Mouse (Mus musculus) forebrain, embryonic 12.5 days (tissue): Measurements from ENCODE around the gene Fbxw4. TPM values are rescaled to one million over a fixed set of nuclear protein-coding genes. Genes with fewer than 3 reads are reported as not detected.
"Not testable (repeated sequence)": the region's sequence is repeated elsewhere in the genome, so short reads cannot be mapped to it uniquely, and the experiment has no call there.

Source experiments
- ATAC-seq: fragments of 200-750 bp; cut with Nextera tagmentation; 2 replicates; pipeline ENCODE4 v1.8.0; 2017; ENCODE audit warnings: moderate TSS enrichment; ENCODE audit not compliant: low FRiP score
- H3K27ac ChIP-seq: fragments of 300-500 bp; sonication (generic); 2 replicates; pipeline ENCODE4 v1.5.1; 2016; ENCODE audit warnings: mild to moderate bottlenecking
- H3K27me3 ChIP-seq: fragments of 300-500 bp; sonication (generic); 2 replicates; pipeline ENCODE4 v1.6.1; 2016; ENCODE audit warnings: mild to moderate bottlenecking
- H3K36me3 ChIP-seq: fragments of 300-500 bp; sonication (generic); replicated peaks from 2 replicates; pipeline ENCODE4 v1.6.1; 2016; ENCODE audit warnings: mild to moderate bottlenecking
- H3K4me1 ChIP-seq: fragments of 300-500 bp; sonication (generic); 2 replicates; pipeline ENCODE4 v1.6.1; 2016
- H3K4me2 ChIP-seq: fragments of 300-500 bp; sonication (generic); 2 replicates; pipeline ENCODE4 v1.6.1; 2016; ENCODE audit warnings: mild to moderate bottlenecking, moderate library complexity
- H3K4me3 ChIP-seq: fragments of 300-500 bp; sonication (generic); replicated peaks from 2 replicates; pipeline ENCODE4 v1.5.1; 2016; ENCODE audit warnings: mild to moderate bottlenecking
- H3K9ac ChIP-seq: fragments of 300-500 bp; sonication (generic); 2 replicates; pipeline ENCODE4 v1.6.1; 2016; ENCODE audit warnings: mild to moderate bottlenecking
- H3K9me3 ChIP-seq: fragments of 300-500 bp; sonication (generic); 2 replicates; pipeline ENCODE4 v1.6.1; 2016
- WGBS: fragments of 180-500 bp; shearing (Covaris S2); methylation state at CpG from one replicate; pipeline ENCODE4 v1.1.7; 2016; 5-methylcytosine and 5-hydroxymethylcytosine counted together
- polyA plus RNA-seq: library from polyadenylated mRNA; unstranded; fragments of >200 nt; fragmentation: Nextera tagmentation; extraction: Ambion mirVana; gene quantifications from 2 replicates; pipeline ENCODE4 v1.2.1, GENCODE M21; 2016

Gene Fbxw4
- polyA plus RNA-seq, 1 experiment from 2014 or later, result 4.6 TPM

DNA sequence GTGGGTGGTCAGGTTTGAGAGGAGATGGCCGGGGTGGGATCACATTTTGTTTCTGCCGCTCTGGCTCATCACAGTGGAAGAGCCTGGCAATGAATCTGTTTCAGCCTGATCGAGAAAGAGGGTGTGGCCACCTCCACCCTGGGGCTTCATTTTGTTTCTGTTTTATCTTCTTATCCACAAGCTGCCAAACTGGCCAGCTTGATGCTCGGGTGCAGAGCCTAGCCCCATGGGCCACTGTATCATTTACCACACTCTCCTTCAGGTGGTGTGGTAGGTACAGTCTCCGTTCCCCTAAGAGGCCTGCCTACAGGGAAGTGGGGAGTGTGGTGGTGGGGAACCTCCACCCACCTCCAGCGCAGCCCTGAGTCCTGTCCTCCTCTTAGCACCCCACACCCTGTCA, 87.1 kb downstream of the Fbxw4 start:
- Histone ChIP-seq H3K27ac (no peak overlapping the region), H3K36me3 (peaks cover 26% of the 10 kb centered on the region), H3K4me3 (no peak overlapping the region), H3K4me2 (no peak overlapping the region), H3K4me1 (peaks cover 20% of the 10 kb centered on the region), H3K9ac (no peak overlapping the region), H3K9me3 (no peaks in the 10 kb centered on the region), H3K27me3 (peaks cover 79% of the 10 kb centered on the region)
- ATAC-seq, result no peak
- WGBS, result 78% methylated on average over 6 of the region's 6 CpGs

DNA sequence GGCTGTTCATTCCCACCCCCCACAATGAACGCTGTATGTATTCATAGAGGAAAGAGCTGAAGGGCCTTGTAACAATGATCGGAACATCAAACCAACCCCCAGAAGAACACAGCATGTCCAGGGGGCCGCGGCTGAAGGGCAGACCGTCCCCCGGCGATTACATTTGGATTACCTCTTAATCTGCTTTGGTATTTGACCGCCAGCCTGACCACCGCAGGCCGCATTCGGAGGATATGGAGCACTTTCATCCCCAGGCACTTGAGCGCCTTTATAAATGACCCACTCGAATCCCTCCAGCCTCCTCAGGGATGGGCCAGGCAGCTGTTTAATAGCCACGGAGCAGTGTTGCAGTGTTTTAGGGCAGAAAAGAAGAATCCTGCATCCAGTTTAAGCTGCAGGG, 92.7 kb downstream of the Fbxw4 start:
- peaks cover 33% of the 10 kb centered on the region for H3K4me1 ChIP-seq
- no peaks in the 10 kb centered on the region for H3K9me3 ChIP-seq
- 0 out of 2 replicates have a peak overlapping the region, but pooled peaks have one; percentile 42 for H3K27ac ChIP-seq
- H3K9ac ChIP-seq, result no peak overlapping the region
- H3K4me2 ChIP-seq, result peak overlapping the region; percentile 19; the same call in 1 of the 2 replicates
- H3K36me3 ChIP-seq, result peaks cover 7% of the 10 kb centered on the region
- ATAC-seq, result no peak
- H3K4me3 ChIP-seq, result no peak overlapping the region
- peaks cover 75% of the 10 kb centered on the region for H3K27me3 ChIP-seq
- WGBS, result 6% methylated on average over 14 of the region's 14 CpGs

DNA sequence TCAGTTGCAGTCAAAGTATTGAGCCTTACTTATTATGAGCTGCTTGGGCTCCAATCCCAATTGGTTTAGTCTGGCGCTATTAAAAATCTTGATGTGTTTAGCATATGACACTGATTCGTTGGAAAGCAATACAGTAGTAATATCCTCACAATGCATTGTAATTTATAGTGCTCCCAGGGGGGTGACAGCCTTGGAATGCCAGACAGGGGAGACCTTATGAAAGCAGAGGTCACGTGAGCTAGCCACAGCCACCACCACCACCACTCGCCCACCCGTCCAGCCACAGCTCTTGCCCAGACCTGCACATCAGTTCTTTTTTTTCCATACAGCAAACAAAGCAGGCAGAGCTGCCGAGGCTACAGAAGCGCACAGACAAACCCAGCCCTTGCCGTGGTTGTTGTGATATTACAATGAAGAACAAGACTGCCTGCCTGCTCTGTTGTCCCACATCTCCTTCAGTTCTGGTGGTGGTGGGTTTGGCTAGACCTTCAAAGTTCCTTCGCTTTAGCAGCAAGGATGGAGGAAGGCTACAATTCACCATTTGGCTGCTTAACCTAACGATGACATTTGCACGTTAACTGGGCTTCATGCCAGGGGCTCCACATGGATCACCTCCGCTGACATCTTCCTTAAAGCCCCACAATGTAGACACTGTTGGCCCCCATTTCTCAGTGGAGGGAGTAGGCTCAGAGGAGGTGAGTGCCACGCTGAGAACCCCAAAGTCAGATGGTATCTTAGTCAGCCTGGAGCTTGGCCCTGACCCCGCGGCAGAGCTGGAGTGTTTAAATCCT, 94.0 kb downstream of the Fbxw4 start:
- no peak overlapping the region for H3K4me2 ChIP-seq
- ATAC-seq, result no peak
- H3K27ac ChIP-seq, result no peak overlapping the region
- no peaks in the 10 kb centered on the region for H3K9me3 ChIP-seq
- peaks cover 33% of the 10 kb centered on the region for H3K4me1 ChIP-seq
- WGBS, result 57% methylated on average over 15 of the region's 15 CpGs
- no peak overlapping the region for H3K4me3 ChIP-seq
- no peak overlapping the region for H3K9ac ChIP-seq
- peaks cover 62% of the 10 kb centered on the region for H3K27me3 ChIP-seq
- no peaks in the 10 kb centered on the region for H3K36me3 ChIP-seq

- Histone ChIP-seq H3K9ac (peak within 1 kb of the TSS; percentile 77), H3K9me3 (no peaks in the 10 kb centered on the region), H3K27me3 (peaks cover 15% of the 10 kb centered on the region), H3K36me3 (peaks cover 15% of the 10 kb centered on the region), H3K4me3 (peak within 1 kb of the TSS; percentile 83), H3K4me1 (peaks cover 17% of the 10 kb centered on the region), H3K4me2 (peak within 1 kb of the TSS; percentile 93), H3K27ac (peak within 1 kb of the TSS; percentile 57)
- peak; percentile 86 for ATAC-seq
- under 1% methylated on average over 35 of the region's 35 CpGs for WGBS
These were observed 99.8 kb downstream of the Fbxw4 start, which contains the start of the genes Poll and Gm17018 for GRCm38 (mm10) chr19:45560153-45560890. Gene Poll, minus strand, starts transcription at chr19:45560531. Gene Gm17018, plus strand, starts transcription at chr19:45560615.

- Histone ChIP-seq H3K4me2 (no peak overlapping the region), H3K27me3 (peaks cover 14% of the 10 kb centered on the region), H3K4me3 (no peak overlapping the region), H3K36me3 (peaks cover 39% of the 10 kb centered on the region), H3K27ac (no peak overlapping the region), H3K4me1 (peaks cover 3% of the 10 kb centered on the region), H3K9me3 (no peaks in the 10 kb centered on the region), H3K9ac (no peak overlapping the region)
- 95% methylated on average over 11 of the region's 11 CpGs for WGBS
- no peak for ATAC-seq
These were observed 106.0 kb downstream of the Fbxw4 start for GRCm38 (mm10) chr19:45554136-45554535.

DNA sequence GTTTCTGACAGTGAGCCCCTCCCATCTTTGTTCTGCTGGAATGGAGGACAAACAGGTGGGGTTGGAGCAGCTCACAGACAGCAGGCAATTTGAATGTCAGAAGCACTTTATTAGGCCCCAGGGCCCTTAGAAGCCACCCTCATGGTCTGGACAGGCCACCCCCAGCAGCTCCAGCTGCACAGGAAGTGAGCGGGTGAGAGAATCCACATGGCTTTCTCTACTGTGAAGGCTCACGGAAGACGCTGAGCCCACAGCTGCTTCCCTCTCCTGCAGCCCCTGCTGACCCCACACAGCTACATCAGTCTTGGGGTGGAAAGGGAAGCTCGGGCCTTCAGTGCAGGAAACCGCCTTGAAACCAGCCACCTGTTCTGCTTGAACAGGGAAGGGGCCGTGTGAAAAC, 107.9 kb downstream of the Fbxw4 start:
- no peak for ATAC-seq
- no peak overlapping the region for H3K9ac ChIP-seq
- peaks cover 35% of the 10 kb centered on the region for H3K36me3 ChIP-seq
- H3K4me1 ChIP-seq, result peaks cover 6% of the 10 kb centered on the region
- peaks cover 29% of the 10 kb centered on the region for H3K27me3 ChIP-seq
- H3K27ac ChIP-seq, result no peak overlapping the region
- no peaks in the 10 kb centered on the region for H3K9me3 ChIP-seq
- WGBS, result 93% methylated on average over 6 of the region's 6 CpGs
- H3K4me2 ChIP-seq, result no peak overlapping the region
- no peak overlapping the region for H3K4me3 ChIP-seq

GRCm38 (mm10) chr19:45549948-45550347, 110.2 kb downstream of the Fbxw4 start:
- Histone ChIP-seq H3K4me1 (peaks cover 6% of the 10 kb centered on the region), H3K9me3 (no peaks in the 10 kb centered on the region), H3K4me2 (no peak overlapping the region), H3K27me3 (peaks cover 51% of the 10 kb centered on the region), H3K9ac (no peak overlapping the region), H3K4me3 (no peak overlapping the region), H3K36me3 (peaks cover 21% of the 10 kb centered on the region), H3K27ac (no peak overlapping the region)
- ATAC-seq, result no peak
- WGBS, result 85% methylated on average over 4 of the region's 4 CpGs

- Histone ChIP-seq H3K27me3 (peaks cover 57% of the 10 kb centered on the region), H3K27ac (no peak overlapping the region), H3K9ac (no peak overlapping the region), H3K4me2 (no peak overlapping the region), H3K9me3 (no peaks in the 10 kb centered on the region), H3K4me3 (no peak overlapping the region), H3K4me1 (peaks cover 12% of the 10 kb centered on the region), H3K36me3 (peaks cover 15% of the 10 kb centered on the region)
- 75% methylated on average over 23 of the region's 23 CpGs for WGBS
- ATAC-seq, result no peak
These were observed 110.8 kb downstream of the Fbxw4 start for GRCm38 (mm10) chr19:45549128-45549915.

GRCm38 (mm10) chr19:45548196-45548595, 111.9 kb downstream of the Fbxw4 start:
- H3K4me2 ChIP-seq, H3K4me3 ChIP-seq, H3K36me3 ChIP-seq, H3K9ac ChIP-seq, ATAC-seq, H3K27ac ChIP-seq, H3K9me3 ChIP-seq: not testable (repeated sequence)
- Histone ChIP-seq H3K27me3 (peaks cover 68% of the 10 kb centered on the region), H3K4me1 (peaks cover 17% of the 10 kb centered on the region)

DNA sequence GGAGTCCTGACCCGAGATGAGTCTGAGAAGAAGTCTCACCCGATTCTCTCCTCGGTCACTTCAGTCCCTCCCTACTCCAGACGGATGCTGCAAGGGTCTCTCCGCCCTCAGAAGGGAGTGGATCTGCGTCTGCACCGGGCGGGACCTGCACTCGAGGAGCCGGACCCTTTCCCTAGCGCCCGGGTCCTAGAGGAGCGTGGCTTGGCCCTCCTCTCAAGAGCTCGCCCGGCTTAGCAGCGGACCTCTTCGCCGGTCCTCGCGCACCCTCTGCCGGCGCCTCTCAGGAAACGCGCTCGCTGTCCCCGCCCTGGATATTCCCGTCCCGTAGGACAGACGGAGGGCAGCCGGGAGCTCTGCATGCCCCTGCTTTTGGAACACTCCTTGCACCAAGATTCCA, 115.2 kb downstream of the Fbxw4 start:
- peak overlapping the region; percentile 21; the same call in 1 of the 2 replicates for H3K9ac ChIP-seq

GRCm38 (mm10) chr19:45544152-45544924, 115.8 kb downstream of the Fbxw4 start:
- Histone ChIP-seq H3K4me1 (peaks cover 31% of the 10 kb centered on the region), H3K9me3 (no peaks in the 10 kb centered on the region), H3K9ac (peak overlapping the region; percentile 21; the same call in 1 of the 2 replicates), H3K27me3 (peaks cover 94% of the 10 kb centered on the region), H3K27ac (no peak overlapping the region), H3K4me3 (peak overlapping the region; percentile 29), H3K36me3 (no peaks in the 10 kb centered on the region), H3K4me2 (peak overlapping the region; percentile 64)
- 1% methylated on average over 22 of the region's 26 CpGs for WGBS
- no peak for ATAC-seq

More for the DNA sequence above, 115.2 kb downstream of the Fbxw4 start:
- H3K4me1 ChIP-seq, result peaks cover 32% of the 10 kb centered on the region
- H3K36me3 ChIP-seq, result no peaks in the 10 kb centered on the region
- H3K4me3 ChIP-seq, result peak overlapping the region; percentile 29
- H3K27me3 ChIP-seq, result peaks cover 94% of the 10 kb centered on the region
- peak; percentile 57 for ATAC-seq
- no peaks in the 10 kb centered on the region for H3K9me3 ChIP-seq
- peak overlapping the region; percentile 64 for H3K4me2 ChIP-seq
- H3K27ac ChIP-seq, result no peak overlapping the region
- WGBS, result under 1% methylated on average over 30 of the region's 30 CpGs
